Mouse (Mus musculus) heart, adult 2 months (tissue): ENCODE measurements at regions not wholly inside any gene's neighbourhood (a gene's known extent, or its start where the extent isn't known, plus 50 kb on each side); places are given as distances from the start of the nearest gene placed in this dataset.

Experiments used
- CTCF ChIP-seq: fragments of 200-600 bp; IDR thresholded peaks from 2 replicates; pipeline ENCODE4 v1.8.1; 2022; ENCODE audit warnings: antibody characterized with exemption, mild to moderate bottlenecking, moderate library complexity
- EP300 ChIP-seq: fragments of 200-500 bp; IDR thresholded peaks from 2 replicates; pipeline ENCODE4 v1.6.1; 2011; ENCODE audit warnings: low read depth, low read length, control low read depth; ENCODE audit not compliant: insufficient read depth

GRCm38 (mm10) chrX:52738116-52738515 lies 52.9 kb upstream of the Ccdc160 start:
- TF ChIP-seq CTCF (no peak), EP300 (no peak)
